Comparison of ENCODE assay signal across 1 mouse cellular context in the genomic region with DNA sequence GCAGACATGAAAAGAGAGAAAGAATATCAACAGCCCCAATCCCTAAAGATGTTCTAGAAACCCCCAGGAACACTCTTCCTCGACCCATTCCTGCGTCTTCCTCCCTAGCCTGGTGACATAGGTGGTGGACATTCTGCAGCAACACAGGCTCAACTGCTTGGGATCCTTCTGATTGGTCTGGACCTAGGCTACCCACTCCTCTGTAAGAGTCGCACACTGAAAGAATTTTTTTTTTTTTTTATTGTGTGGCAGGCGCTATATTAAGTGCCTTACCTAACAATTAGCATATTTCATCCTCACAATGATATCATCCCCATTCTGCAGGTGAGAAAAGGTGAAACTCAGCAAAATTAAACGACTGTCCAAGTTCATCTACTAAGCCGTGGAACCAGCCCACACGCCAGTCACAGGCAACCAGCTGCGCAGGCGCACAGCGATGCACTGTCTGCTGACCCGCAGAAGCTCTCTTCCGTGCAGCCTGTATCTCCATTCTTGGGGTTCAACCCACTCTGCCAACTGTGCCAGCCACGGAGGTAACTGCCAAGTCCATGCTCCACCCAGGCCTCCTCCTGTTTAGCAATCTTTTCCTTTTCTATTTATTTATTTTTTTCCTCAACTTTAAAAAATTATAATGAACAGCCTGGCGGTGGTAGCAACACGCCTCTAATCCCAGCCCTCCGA.
TF ChIP-seq lines count a peak whose summit lies in the region.

No protein-coding gene starts in this region.

TF ChIP-seq in CH12.LX, 34 proteins besides CTCF, POLR2A, EP300 and RAD21 (continued from another document):
- TF ChIP-seq TBP (conservative IDR thresholded peaks at IDR 0.05; ENCODE audit: low read depth, low read length) (no peak), HCFC1 (IDR thresholded peaks at IDR 0.05; ENCODE audit: low read depth, low read length) (no peak), JUND (conservative IDR thresholded peaks at IDR 0.05; ENCODE audit: low read depth, low read length) (no peak), GABPA (IDR thresholded peaks at IDR 0.05; ENCODE audit: insufficient replicate concordance, low read depth, low read length) (no peak), ZKSCAN1 (IDR thresholded peaks at IDR 0.05; ENCODE audit: borderline replicate concordance, low read depth, low read length) (no peak), MYC (IDR thresholded peaks at IDR 0.05; ENCODE audit: low read depth, low read length) (no peak), MXI1 (IDR thresholded peaks at IDR 0.05; ENCODE audit: low read depth, low read length) (no peak), MEF2A (IDR thresholded peaks at IDR 0.05; ENCODE audit: borderline replicate concordance, low read depth, low read length) (no peak), NELFE (IDR thresholded peaks at IDR 0.05; ENCODE audit: low read depth, low read length) (peak; percentile 53), ZC3H11A (IDR thresholded peaks at IDR 0.05; ENCODE audit: low read depth, low read length) (no peak), RCOR1 (conservative IDR thresholded peaks at IDR 0.05; ENCODE audit: low read depth, low read length) (no peak), TCF12 (IDR thresholded peaks at IDR 0.05; ENCODE audit: low read depth, low read length) (peak; percentile 36; the same call in 1 of the 2 replicates), ELF1 (IDR thresholded peaks at IDR 0.05; ENCODE audit: low read depth, low read length) (peak; percentile 37; the same call in 1 of the 2 replicates), MAZ (IDR thresholded peaks at IDR 0.05; ENCODE audit: low read depth, low read length) (no peak)
